Mouse (Mus musculus) stomach, postnatal 0 days (tissue): ENCODE data around the gene Fem1b. TPM values are rescaled to one million over a fixed set of nuclear protein-coding genes. Genes with fewer than 3 reads are reported as not detected.

Source experiments
- ATAC-seq: fragments of 200-750 bp; cut with Nextera tagmentation; 2 replicates; pipeline ENCODE4 v1.8.0; 2017; ENCODE audit not compliant: low FRiP score, low TSS enrichment
- DNase-seq: peaks from one replicate; pipeline ENCODE4 v3.0.0-alpha.2; 2016; ENCODE audit warnings: low spot score
- H3K27ac ChIP-seq: fragments of 300-500 bp; sonication (generic); replicated peaks from 2 replicates; pipeline ENCODE4 v1.5.1; 2014; ENCODE audit warnings: mild to moderate bottlenecking, control low read depth
- H3K27me3 ChIP-seq: fragments of 300-500 bp; sonication (generic); 2 replicates; pipeline ENCODE4 v1.6.1; 2014; ENCODE audit warnings: low read length; ENCODE audit not compliant: control insufficient read depth, insufficient read depth
- H3K36me3 ChIP-seq: fragments of 300-500 bp; sonication (generic); 2 replicates; pipeline ENCODE4 v1.6.1; 2014; ENCODE audit warnings: low read length, mixed read lengths; ENCODE audit not compliant: control insufficient read depth, insufficient read depth
- H3K4me1 ChIP-seq: fragments of 300-500 bp; sonication (generic); replicated peaks from 2 replicates; pipeline ENCODE4 v1.6.1; 2014; ENCODE audit warnings: antibody characterized with exemption; ENCODE audit not compliant: control insufficient read depth, insufficient read depth
- H3K4me2 ChIP-seq: fragments of 300-500 bp; sonication (generic); replicated peaks from 2 replicates; pipeline ENCODE4 v1.6.1; 2014; ENCODE audit warnings: low read depth, mild to moderate bottlenecking, control low read depth, moderate library complexity
- H3K4me3 ChIP-seq: fragments of 300-500 bp; sonication (generic); 2 replicates; pipeline ENCODE4 v1.5.1; 2014; ENCODE audit warnings: low read depth, low read length, control low read depth
- H3K9ac ChIP-seq: fragments of 300-500 bp; sonication (generic); 2 replicates; pipeline ENCODE4 v1.6.1; 2014; ENCODE audit warnings: mild to moderate bottlenecking, low read length, control low read depth, mixed read lengths
- H3K9me3 ChIP-seq: fragments of 300-500 bp; sonication (generic); 2 replicates; pipeline ENCODE4 v1.6.1; 2016; ENCODE audit warnings: low read length; ENCODE audit not compliant: control insufficient read depth
- CTCF ChIP-seq: IDR thresholded peaks from 2 replicates; pipeline ENCODE4 v1.5.1; 2016; ENCODE audit warnings: antibody characterized with exemption, low read depth, mild to moderate bottlenecking, moderate library complexity
- EP300 ChIP-seq: optimal IDR thresholded peaks from 2 replicates; pipeline ENCODE3; 2016; ENCODE audit warnings: antibody characterized with exemption
- WGBS: fragments of 180-500 bp; shearing (Covaris S2); extraction: QIAGEN DNeasy Blood & Tissue Kit; methylation state at CpG from one replicate; pipeline ENCODE4 v1.1.7; 2014; 5-methylcytosine and 5-hydroxymethylcytosine counted together
- polyA plus RNA-seq: library from polyadenylated mRNA; unstranded; fragments of >200 nt; fragmentation: Nextera tagmentation; extraction: Ambion mirVana; gene quantifications from 2 replicates; pipeline ENCODE4 v1.2.1, GENCODE M21; 2015

Gene Fem1b
- polyA plus RNA-seq, 1 experiment from 2014 or later = 6.6 TPM

- ATAC-seq (no peak; the same call in 1 of the 2 replicates), DNase-seq (peak; percentile 40)
- Histone ChIP-seq H3K4me1 (0 out of 2 replicates have a peak, but pooled peaks cover 3% of the 10 kb centered on the region), H3K27ac (peak overlapping the region; percentile 92), H3K4me2 (peak overlapping the region; percentile 78), H3K4me3 (peak overlapping the region; percentile 77), H3K9me3 (no peaks in the 10 kb centered on the region), H3K9ac (peak overlapping the region; percentile 81), H3K36me3 (no peaks in the 10 kb centered on the region), H3K27me3 (no peaks in the 10 kb centered on the region)
- TF ChIP-seq EP300 (no peak), CTCF (no peak)
- 9% methylated on average over 14 of the region's 14 CpGs for WGBS
These were observed 27.5 kb upstream of the Fem1b start for GRCm38 (mm10) chr9:62839172-62839770.

- Histone ChIP-seq H3K27ac (peak within 1 kb of the TSS; percentile 92), H3K9ac (peak within 1 kb of the TSS; percentile 81), H3K4me2 (peak within 1 kb of the TSS; percentile 78), H3K4me1 (0 out of 2 replicates have a peak, but pooled peaks cover 3% of the 10 kb centered on the region), H3K27me3 (no peaks in the 10 kb centered on the region), H3K4me3 (peak within 1 kb of the TSS; percentile 77), H3K9me3 (no peaks in the 10 kb centered on the region), H3K36me3 (no peaks in the 10 kb centered on the region)
- WGBS = 2% methylated on average over 20 of the region's 48 CpGs
- peak; percentile 85 for DNase-seq
- TF ChIP-seq CTCF (no peak), EP300 (no peak)
- peak; percentile 91 for ATAC-seq
These were observed 26.9 kb upstream of the Fem1b start, which contains the start of gene Cln6 for GRCm38 (mm10) chr9:62838506-62839171. Cln6 (plus strand) TSS chr9:62838785.

GRCm38 (mm10) chr9:62838146-62838505 lies 26.4 kb upstream of the Fem1b start:
- 9% methylated on average over 8 of the region's 8 CpGs for WGBS
- no peak for DNase-seq
- ATAC-seq = no peak
- Histone ChIP-seq H3K9me3 (no peaks in the 10 kb centered on the region), H3K27ac (peak overlapping the region; percentile 41; the same call in 1 of the 2 replicates), H3K4me3 (peak overlapping the region; percentile 77), H3K4me1 (0 out of 2 replicates have a peak, but pooled peaks cover 3% of the 10 kb centered on the region), H3K9ac (no peak overlapping the region; the same call in 1 of the 2 replicates), H3K27me3 (no peaks in the 10 kb centered on the region), H3K4me2 (peak overlapping the region; percentile 78), H3K36me3 (no peaks in the 10 kb centered on the region)
- TF ChIP-seq CTCF (no peak), EP300 (no peak)

- H3K4me3 ChIP-seq = no peak overlapping the region
- ATAC-seq (no peak), DNase-seq (no peak)
- 46% methylated on average over 3 of the region's 3 CpGs for WGBS
- TF ChIP-seq CTCF (no peak), EP300 (no peak)
- no peaks in the 10 kb centered on the region for H3K27me3 ChIP-seq
- no peak overlapping the region for H3K9ac ChIP-seq
- H3K4me2 ChIP-seq = no peak overlapping the region
- H3K9me3 ChIP-seq = no peaks in the 10 kb centered on the region
- H3K27ac ChIP-seq = peak overlapping the region; percentile 41; the same call in 1 of the 2 replicates
- H3K4me1 ChIP-seq = 0 out of 2 replicates have a peak, but pooled peaks cover 3% of the 10 kb centered on the region
- no peaks in the 10 kb centered on the region for H3K36me3 ChIP-seq
These were observed 25.9 kb upstream of the Fem1b start for GRCm38 (mm10) chr9:62837611-62838010.

- DNase-seq (no peak), ATAC-seq (no peak)
- WGBS = 55% methylated on average over 4 of the region's 4 CpGs
- H3K9me3 ChIP-seq = no peaks in the 10 kb centered on the region
- H3K36me3 ChIP-seq = no peaks in the 10 kb centered on the region
- H3K27me3 ChIP-seq = no peaks in the 10 kb centered on the region
- H3K4me1 ChIP-seq = 0 out of 2 replicates have a peak, but pooled peaks cover 3% of the 10 kb centered on the region
- H3K9ac ChIP-seq = no peak overlapping the region
- H3K4me2 ChIP-seq = no peak overlapping the region
- H3K27ac ChIP-seq = no peak overlapping the region
- TF ChIP-seq EP300 = no peak
- no peak overlapping the region for H3K4me3 ChIP-seq
These were observed 24.1 kb upstream of the Fem1b start for GRCm38 (mm10) chr9:62835705-62836446.
